Mouse (Mus musculus): ENCODE measurements around the gene Tmigd3.
"Not testable (repeated sequence)": the region's sequence is repeated elsewhere in the genome, so short reads cannot be mapped to it uniquely, and the experiment has no call there.

The Tmigd3 gene

DNA sequence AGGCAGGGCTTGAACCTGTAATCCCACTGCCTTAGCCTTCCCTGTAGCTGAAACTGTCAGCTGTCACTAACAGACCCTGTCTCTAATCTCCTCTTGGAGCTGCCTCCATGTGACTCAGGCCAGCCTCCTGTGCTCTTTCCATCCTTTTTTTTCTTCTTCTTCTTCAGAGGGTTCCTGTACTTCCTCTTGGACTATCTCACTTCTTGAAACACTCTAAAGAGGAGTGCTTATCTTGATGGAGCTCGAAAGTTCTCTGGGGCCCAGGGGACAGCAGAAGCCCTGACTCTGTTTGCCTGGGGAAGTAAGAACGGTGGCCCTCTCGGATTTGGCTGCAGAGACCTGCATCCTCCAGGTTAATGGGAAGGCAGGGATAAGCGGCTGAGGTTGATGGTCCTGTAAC is 33.5 kb downstream of the Tmigd3 start:
- DNase-seq (ENCODE audit: low spot score) = no peak

DNA sequence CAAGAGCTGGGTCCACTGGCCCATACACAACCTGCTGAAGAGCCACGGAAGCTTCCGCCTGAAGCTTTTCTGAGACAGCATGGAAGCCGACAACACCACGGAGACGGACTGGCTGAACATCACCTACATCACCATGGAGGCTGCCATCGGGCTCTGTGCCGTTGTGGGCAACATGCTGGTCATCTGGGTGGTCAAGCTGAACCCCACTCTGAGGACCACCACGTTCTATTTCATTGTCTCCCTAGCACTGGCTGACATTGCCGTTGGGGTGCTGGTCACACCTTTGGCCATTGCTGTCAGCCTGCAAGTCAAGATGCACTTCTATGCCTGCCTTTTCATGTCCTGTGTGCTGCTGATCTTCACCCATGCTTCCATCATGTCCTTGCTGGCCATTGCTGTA is 34.0 kb downstream of the Tmigd3 start:
- DNase-seq (ENCODE audit: low spot score) = no peak

DNA sequence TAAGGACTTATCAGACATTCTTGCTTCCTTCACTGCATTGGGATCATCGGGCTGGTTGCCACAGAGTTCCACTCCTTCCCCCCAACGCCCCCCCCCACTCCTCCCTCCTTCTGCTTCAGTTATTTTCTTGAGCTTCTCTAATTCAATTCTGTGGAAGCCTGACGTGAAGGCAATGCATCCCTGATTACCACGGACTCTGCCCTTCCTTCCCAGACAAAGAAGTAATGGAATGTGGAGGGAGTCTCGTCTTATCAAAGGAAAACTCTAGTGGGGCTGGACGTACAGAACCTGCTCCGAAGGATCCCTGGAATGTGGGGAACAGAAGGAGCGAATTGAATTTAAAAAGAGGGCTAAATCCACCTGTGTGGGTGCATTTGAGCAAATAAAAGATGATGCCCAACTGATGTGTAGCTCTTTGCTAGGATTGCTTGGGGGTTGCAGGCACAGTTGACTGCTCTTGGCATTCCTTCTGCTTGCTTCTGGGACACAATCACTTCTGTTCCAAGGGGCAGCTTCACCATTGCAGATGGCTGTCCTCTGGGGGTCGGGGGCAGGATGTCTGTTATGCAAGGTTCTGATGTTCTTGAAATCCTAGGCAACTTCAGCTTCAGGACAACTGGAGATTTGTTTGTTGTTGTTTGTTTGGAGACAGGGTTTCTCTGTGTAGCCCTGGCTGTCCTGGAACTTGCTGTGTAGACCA is 37.4 kb downstream of the Tmigd3 start:
- no peak for DNase-seq (ENCODE audit: low spot score)

DNA sequence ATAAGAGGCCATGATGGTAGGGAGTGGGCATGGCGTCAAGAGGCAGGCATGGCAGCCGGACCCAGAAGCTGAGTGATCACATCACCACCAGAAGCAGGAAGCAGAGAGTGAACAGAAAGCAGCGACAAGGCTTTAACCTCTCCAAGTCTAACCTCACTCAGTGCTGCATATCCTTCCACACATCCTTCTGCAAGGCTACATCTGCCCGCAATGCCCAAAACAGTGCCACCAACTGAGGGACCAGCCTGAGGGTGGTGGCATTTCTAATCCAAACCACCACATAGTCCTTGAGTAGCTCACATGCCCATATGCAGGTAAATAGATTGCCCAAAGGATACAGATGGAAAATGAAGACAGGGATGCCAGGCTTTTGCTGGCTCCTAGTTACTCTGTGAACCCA is 38.3 kb downstream of the Tmigd3 start:
- no peak for DNase-seq (ENCODE audit: low spot score)

DNA sequence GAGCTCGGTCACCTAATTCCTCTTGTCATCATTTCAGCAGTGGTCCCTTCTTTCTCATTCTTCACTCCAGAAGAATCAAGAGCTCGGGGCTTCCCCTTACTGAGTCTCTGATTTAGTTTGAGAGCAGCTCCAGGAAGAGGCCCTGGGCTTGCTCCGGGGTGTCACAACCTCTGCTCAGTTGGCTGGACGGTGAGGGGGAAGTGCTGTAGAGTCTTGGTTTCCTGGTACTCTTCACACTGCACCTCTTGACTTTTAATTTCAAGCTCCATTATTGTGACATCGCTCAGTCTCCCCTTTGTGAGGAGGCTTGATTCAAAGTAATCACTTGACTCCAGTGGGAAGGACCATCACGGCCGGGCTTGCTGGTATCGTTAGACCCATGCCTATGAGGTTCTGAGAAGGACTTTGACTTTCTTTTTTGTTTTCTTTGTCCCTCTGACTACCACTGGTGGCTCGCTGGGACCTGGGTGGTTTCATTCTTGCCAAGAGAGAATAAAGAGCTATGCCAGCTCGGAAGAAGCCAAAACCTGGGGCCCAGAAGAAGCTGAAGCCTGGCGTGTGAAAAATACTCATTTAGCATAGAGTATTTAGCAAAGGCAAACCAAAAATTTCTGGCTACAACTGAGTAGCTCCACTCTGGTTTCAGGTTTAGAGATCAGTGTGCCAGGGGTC is 40.0 kb downstream of the Tmigd3 start:
- no peak for DNase-seq (ENCODE audit: low spot score)

DNA sequence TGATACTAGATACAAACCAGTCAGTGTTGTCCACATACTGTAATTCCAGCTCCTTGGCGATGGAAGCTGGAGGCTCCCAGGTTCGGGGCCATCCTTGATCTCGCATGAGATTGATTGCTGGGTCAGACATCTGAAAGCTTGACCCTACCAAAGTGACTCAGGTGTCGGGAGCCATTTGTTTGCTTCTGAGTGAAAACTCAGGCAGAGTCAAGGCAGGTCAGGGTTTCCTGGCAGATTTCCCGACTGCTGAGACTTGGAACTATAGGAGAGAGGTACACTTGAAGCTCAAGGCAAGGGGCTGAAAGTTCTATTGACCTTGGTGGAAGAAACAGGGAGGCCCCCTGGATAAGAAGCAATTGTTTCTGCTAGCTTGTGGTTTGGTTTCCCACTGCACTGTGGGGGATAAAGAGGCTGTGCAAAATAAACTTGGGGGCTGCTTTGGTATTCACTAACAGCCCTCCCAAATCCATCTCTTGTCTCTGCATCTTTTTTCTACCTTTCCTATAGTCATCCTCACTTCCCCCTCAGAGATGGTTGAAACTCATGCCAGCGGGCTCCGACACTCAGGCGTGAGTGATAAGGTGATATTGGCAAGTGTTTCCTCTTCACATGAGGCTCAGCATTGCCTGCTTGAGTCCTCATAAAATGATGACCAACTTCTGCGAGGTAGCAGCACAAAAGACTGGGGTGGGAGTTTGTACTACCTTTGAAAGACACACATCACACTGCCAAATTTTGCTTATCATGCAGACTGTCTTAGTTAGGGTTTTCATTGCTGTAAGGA is 41.6 kb downstream of the Tmigd3 start:
- DNase-seq (ENCODE audit: low spot score) = no peak

DNA sequence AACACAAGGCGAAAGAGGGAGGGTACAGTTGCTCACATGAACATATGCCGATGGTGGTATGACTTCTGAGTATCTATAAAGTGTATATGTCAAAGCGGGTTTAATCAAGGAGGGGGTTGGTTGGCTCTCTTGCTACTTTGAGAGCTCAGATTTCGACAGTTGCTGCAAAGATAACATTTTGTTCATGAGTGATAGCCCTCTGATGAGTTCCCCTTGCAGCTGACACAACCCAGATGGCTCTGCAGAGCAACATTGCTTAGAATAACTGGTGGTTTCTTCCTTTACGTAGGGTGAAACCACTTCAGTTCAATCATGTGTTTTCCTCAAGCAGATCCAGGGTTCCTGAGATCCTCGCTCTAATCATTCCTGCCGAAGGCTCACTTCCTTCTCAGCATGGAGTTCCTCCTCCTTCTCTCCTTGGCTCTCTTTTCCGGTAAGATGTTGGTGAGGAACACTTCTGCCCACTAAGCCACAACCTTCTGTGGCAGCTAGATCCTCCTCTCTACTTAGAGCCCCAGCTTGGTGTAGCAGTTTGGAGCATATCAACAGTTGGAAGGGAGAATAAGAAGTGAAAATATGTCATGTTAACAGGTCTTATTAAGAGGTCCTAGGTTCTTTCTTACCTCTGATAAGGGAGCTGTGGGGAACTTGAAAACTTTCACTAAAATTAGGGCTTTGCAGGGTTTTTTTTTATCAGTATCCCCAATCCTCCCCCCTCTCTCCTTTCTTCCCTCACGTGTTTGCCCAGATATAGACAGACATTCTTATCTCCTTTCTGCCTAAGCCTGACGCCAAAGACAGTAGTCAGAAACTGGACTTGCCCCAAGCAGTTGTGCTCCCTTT is 43.4 kb downstream of the Tmigd3 start:
- peak; percentile 43 for DNase-seq (ENCODE audit: low spot score)

DNA sequence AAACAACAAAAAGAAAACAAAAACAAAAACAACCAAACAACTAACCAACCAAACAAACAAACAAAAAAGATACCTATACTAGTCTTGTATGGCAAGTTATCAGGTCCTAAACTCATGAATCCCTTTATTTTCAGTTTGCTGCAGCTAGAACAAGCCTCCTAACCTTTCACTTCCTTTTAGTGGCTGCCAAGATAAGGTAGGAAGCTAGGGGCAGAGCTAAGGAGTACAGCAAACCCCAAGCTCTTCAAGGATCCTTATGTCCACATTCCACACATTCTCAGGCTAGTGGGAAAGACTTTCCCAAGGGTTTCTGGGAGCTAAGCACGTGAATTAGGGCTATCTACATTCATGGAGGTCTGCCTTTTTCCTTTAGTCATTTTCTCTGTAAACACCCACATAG is 44.6 kb downstream of the Tmigd3 start:
- DNase-seq (ENCODE audit: low spot score) = no peak

DNA sequence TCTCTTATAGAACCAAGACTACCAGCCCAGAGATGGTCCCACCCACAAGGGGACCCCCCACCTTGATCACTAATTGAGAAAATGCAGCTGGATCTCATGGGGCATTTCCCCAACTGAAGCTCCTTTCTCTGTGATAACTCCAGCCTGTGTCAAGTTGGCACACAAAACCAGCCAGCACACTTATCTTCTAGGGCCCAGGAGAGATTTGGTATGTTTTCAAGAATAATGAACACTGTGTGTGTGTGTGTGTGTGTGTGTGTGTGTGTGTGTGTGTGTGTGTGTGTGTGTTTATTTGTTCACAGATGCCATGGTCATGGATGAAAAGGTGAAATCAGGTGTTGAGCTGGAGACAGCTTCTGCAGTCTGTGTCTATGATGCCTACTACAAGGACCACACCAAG is 45.8 kb downstream of the Tmigd3 start:
- not testable (repeated sequence) for DNase-seq (ENCODE audit: low spot score)

DNA sequence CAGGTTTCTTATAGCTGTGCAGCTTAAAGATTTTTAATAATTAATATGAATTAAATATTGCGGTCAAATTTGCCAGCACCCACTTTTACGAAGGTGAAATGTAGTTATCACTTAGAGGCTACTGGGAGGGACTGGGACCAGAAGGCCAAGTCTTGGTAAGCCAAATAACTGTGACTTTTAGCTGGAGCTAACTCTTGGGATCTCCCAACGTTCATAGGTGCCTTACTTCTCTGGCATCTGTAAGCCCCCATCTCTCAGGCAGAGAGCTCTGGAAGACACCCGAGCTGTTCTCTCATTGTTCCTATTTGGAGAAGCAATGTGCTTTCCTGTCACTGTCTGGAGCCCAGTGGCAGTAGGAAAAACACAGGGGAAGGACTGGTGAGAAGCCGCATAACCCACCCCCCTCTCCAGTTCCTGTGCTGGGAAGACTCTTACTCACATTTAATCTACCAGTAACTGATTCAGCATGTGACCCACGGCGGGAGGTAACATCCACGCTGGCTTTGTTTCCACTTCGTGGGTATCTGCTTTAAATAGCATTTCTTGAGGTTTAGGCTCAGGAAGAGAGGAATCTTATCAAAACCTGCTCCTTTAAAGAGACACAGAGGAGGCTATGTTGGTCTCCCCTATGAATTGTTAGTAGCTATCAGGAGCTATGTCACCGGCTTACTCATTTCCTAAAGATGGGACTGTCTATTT is 47.1 kb downstream of the Tmigd3 start:
- no peak for DNase-seq (ENCODE audit: low spot score)

DNA sequence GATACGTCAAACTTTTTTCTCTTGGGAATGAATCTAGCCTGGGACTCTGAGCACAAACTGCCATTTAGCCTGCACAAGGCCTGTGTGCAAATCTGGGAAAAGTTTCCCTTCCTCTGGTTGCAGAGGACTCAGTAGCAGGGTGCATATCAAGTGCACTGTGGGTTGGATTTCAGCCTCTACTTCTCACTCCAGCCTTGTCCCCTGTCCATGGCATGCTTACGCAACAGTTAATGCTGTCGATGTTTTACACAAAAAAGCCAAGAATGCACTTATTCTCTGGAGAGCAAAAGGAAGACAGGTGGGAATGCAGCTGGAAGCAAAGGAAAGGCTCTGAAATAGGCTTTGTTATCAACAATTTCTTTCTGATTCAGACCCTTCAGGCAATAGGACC is 47.6 kb downstream of the Tmigd3 start:
- no peak for DNase-seq (ENCODE audit: low spot score)

DNA sequence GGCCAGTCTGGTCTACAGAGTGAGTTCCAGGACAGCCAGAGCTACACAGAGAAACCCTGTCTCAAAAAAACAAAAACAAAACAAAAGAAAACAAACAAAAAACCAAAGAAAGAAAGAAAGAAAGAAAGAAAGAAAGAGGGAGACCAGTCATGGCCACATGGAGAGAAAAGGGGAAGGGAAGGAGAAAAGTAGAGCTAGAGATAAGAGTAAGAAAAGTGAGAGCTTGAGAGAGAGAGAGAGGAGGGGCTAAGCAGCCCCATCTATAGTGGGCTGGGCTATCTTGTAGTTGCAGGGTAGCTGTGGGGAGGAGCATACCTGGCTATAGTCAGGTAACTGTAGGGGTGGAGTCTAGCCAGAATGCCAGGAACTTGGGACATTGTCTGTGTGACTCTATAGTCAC is 50.0 kb downstream of the Tmigd3 start:
- not testable (repeated sequence) for DNase-seq (ENCODE audit: low spot score)

DNA sequence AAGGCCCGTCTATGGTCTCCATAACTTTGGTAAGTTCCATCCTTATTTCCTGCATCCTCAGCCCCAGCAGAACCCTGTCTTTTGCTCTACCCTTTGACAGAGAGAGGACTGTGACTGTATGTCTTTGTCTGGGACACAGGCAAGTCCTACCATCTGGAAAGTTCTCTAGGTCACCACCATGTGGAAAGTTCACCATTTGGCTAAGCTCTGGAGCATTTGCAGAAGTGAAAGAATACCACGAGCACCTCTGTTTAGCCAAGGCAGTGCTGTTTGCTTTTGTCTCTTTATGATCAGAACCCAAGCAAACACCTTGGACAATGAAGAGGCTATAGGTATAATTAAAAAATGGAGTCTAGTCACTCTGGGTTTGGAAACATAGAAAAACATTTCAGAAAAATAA is 51.3 kb downstream of the Tmigd3 start:
- DNase-seq (ENCODE audit: low spot score) = no peak

DNA sequence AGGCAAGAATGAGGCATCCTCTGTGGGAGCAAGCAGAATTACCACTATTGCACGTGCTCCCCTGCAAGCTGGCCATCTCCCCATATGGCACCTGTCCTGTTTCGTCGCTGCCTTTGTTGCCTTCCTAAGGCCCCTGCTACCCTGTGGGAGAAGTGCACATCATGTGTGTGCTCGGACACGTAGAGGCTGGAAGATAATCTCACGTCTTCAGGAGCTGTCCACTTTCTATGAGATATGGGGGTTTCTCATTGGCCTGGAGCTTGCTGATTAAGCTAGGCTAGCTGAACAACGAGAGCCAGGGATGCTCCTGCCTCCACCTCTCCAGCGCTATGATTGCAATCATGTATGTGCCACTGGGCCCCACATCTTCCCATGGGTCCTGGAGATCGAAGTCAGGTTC is 53.9 kb downstream of the Tmigd3 start:
- DNase-seq (ENCODE audit: low spot score) = no peak

DNA sequence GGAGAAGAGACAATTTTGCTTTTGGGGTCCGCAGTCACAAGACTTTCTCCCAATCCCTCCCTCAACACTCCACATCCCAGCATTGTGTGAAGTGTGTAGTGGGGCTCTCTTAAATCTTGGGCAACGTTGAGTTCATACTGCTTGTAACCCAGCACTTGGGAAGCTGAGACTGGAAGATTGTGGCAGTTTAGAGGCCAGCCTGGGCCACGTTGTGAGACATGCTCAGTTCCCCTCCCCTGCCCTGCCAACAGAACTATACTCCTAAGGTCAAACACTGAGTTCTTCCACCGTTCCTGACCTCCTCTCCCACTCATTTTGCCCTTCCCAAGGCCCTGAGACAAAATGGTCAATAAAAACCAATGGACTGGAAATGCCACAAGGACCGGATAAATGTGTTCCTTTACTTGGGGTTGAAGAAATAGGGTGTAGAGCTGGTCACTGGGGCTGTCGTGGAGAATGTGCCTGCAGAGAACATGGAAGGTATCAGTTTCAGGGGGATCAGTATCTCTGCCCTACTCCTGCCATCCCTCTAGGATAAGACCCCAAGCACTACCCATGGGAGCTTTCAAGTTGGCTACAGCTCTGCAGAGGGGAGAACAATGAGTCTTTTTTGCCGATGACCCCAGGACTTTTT is 57.0 kb downstream of the Tmigd3 start:
- no peak for DNase-seq (ENCODE audit: low spot score)

DNA sequence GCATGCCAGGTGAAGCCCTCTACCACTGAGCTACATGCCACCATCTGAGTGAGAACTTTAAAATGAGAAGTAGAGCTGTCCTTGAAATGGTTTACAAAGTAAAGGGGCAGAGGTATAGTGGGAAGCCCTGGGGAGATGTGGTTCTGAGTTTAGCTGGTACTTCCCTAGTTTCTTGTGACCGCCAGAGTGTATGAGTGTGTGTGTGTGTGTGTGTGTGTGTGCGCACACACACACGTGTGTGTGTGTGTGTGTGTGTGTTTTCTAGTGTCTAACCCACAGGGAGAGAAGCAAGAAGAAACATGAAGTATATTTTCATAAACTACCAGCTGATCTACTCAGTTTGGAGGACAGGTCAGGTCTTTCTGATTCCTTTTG is 57.5 kb downstream of the Tmigd3 start:
- no peak for DNase-seq (ENCODE audit: low spot score)

DNA sequence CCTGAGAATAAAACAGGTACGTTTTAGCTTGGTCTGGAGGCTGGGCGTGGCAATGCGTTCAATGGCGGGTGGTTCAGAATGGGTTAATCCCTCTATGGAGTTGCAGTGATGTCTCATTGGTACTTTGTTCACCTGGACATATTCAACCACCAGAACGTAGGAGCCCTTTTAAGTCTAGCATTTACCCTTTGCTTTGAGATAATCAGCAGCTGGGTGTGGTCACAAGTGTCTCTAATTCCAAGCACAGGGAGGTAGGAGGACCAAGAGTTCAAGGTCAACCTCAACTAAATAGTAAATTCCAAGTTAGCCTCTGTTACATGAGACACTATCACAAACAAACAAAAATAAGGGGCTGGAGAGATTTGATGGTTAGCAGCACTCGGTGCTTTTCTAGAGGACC is 58.1 kb downstream of the Tmigd3 start:
- DNase-seq (ENCODE audit: low spot score) = no peak

DNA sequence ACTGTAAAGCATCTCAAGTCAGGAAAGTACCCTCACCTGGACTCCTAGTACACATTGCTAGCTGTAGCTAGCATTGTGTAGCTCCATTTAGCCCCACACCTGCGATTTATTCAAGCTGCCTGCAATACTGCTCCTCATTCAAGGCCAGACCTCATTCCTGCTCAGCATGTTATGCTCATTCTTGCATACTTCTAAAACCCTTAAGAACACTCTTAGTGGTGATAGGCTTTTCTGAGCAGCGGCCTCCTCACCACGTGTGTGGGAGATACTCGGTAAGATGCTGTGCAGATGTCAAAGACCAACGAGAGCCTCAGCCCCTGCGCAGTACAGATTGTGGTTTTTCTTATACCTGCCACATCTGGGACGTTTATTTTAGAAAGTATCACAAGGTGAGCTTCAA is 59.1 kb downstream of the Tmigd3 start:
- no peak for DNase-seq (ENCODE audit: low spot score)

DNA sequence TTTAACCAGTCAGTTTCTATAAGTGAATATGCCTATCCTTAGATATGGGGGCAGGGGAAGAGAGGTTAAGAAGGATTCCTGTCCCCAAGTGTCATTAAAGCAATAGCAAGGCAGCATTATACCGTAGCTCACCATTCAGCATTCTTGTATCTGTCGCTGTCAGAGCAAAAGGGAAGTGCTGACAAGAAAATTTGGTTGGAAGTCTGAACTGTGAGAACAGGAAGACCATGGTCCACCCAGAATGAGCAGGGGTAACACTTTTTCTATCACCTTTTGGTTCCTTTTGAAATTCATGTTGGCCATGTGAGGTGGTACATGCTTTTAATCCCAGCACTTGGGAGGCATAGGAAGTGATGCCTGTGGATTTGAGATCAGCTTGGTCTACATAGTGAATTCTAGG is 60.4 kb downstream of the Tmigd3 start:
- DNase-seq (ENCODE audit: low spot score) = no peak

DNA sequence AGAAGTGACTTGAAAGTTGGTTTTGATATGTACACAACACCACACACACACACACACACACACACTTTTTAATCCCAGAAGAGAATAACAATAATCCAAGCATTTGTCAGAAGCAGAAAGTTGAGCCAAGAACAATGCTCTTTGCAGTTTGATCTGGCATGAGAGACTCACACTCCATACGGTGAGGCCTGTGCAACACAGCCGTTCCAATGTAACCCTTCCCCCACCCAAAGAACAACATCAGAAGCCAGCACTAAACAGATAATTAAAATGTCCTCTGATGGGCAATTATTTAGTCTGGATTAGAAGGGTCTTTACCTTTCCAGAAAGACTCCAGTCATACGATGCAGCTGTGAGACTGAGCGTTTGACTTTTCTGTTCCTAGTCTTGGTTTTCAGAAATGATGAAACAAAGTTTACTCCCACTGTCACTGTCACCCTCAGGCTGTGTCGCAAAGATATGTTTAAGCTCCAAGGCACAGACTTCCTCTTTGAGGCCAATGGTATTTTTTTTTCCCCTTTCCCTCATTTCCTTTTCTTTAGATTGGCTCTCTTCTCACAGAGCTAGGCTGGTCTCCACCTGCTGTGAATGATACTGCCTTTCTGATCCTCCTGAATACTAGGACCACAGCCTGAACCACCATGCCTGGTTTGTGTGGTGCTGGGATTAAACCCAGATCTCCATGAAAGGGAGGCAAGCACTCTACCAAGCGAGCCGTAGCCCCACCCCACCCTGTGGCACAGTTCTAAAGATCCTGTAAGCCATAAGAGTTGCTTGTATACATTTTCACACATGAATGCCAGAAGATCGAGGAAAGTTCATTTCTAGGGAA is 61.8 kb downstream of the Tmigd3 start, which contains the start of gene I830077J02Rik:
I830077J02Rik (minus strand) TSS at position 425 of the 832 bp plus-strand sequence.
- no peak for DNase-seq (ENCODE audit: low spot score)
